Mouse (Mus musculus) granulocyte monocyte progenitor cell, adult 5-6 weeks (primary cell): ENCODE data around the gene Tcta. TPM values are rescaled to one million over a fixed set of nuclear protein-coding genes. Genes with fewer than 3 reads are reported as not detected.
"Not testable (repeated sequence)": the region's sequence is repeated elsewhere in the genome, so short reads cannot be mapped to it uniquely, and the experiment has no call there.

ENCODE experiments used
- ATAC-seq: replicated peaks from 2 replicates; pipeline ENCODE4 v1.8.0; 2016; ENCODE audit warnings: mild to moderate bottlenecking, moderate TSS enrichment, inconsistent platforms; ENCODE audit not compliant: poor library complexity, severe bottlenecking
- total RNA-seq, 2 experiments: library from RNA; stranded (forward) in 1 of 2; stranded (reverse) in 1 of 2; fragments of 200-712, 200-1000 nt in 1 of 2; fragments of >200 nt in 1 of 2; fragmentation: Nextera tagmentation in 1 of 2; gene quantifications; 2 replicates each; pipeline ENCODE4 v1.2.3; 2014 to 2017

Gene Tcta
- total RNA-seq, 2 experiments from 2014 or later, result 4.1 to 13.7 TPM

DNA sequence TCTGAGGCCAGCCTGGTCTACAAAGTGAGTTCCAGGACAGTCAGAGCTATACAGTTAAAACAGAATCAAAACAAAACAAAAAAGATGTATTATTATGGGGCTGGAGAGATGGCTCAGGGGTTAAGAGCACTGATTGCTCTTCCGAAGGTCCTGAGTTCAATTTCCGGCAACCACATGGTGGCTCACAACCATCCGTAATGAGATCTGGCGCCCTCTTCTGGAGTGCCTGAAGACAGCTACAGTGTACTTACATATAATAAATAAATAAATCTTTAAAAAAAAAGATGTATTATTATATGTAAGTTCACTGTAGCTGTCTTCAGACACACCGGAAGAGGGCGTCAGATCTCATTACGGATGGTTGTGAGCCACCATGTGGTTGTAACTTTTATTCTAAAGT, 16.1 kb upstream of the Tcta start:
- not testable (repeated sequence) for ATAC-seq

DNA sequence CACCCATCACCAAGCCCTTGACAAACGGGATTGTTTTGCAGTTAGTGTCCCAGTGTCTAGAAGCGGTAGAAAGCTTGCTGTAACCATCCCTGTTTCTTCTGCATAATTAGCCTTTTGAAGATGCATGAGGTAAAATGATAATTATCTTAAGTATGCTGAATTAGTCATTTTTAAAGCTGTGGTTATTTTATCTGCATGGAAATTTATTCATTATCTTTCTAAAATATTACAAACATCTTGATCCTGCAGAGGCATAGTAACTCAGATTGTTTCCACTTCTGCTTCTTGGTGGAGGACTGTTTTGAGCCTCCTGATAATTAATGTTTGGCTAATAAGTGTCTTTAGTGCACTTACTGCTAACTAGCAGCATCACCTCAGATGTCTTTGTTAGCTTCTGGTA, 12.5 kb upstream of the Tcta start:
- no peak for ATAC-seq

DNA sequence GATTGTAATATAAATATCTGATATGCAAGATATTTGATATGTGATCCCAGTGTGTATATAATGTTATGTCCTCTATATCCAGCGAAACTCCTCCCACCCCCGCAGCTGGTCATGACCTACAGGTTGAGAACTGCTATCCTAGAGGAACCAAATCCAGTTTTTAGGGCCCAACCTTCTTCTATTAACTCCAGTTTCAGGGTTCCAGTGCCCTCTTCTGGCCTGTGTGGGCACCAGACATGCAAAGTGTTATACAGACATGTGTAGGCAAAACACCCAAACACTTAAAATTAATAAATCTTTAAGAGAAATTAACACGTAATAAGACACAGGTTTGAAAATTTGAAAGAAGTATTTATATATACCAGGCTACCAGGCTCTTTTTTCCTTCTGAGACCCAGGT, 11.6 kb upstream of the Tcta start:
- no peak for ATAC-seq

DNA sequence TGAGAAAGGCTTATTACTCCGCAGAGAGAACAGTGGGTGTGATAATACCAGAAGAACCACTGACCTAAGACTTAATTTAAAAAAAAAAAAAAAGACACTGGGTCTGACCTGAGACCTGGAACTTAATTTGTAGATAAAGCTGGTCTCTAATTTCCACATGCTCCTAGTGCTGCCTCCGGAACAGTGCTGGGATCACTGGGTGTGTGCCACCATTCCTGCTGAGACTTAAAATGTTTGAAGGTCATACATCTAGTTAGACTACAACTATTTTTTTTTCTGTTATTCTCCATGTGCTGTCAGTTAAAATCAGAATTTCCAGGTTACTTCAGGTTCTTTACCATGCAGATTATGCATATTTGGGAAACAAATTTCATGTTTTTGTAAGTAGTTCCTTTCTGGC, 2.2 kb upstream of the Tcta start:
- no peak for ATAC-seq

DNA sequence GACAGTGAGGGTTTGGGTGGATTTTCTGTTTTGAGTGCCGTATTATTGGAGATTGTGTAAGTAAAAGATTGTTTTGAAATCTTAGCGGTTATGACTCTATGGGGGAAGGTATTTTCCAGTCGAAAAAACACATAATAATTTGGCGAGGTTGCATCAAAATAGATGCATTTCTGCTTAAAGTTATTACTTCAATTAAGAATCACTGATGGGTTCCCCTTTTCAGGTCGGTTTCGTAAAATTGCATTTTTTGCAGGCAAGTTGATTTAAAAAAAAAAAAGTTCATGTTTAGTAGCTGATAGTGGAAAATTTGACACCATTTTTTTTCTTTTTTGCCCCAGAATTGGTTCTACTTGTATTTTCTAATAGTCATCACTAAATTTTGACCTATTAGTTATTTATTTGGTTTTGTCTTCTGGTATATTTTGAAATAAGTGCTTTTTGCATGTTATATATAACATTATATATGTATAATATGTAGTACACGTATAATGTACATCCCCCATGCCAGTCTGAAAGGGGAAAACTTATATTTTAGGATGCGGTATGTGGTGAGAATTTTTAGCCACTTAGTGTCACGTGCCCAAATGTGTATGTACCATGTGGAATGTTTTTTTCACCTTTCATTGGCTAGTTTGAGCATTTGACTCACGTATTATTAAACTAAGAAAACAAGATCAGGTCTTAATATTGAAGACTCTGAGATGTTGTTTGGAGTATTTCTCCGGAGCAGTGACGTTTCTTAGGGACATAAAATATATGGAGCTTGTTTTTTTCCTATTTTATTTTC, 1.3 kb upstream of the Tcta start:
- no peak for ATAC-seq

DNA sequence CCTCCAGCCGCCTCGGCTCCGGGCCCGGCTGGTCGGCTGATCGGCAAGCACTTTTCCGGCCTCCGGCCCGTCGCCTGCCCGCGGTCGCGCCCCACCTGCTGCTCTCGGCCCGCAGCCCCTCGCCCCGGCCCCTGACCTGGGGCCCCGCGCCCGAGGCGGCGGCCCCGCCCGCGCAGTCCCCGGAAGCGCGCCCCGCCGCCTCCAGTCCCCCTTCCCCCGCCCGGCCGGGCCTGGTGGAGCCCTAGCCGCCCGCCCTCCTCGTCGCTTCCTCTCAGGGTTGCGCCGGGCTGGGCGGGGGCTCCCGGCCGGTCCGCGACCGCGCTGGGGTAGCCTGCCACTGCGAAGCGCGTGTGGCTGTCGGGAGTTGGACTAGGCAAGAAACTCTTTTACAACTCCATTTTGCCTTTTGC, 616 bp upstream of the Tcta start:
- peak; percentile 59 for ATAC-seq

DNA sequence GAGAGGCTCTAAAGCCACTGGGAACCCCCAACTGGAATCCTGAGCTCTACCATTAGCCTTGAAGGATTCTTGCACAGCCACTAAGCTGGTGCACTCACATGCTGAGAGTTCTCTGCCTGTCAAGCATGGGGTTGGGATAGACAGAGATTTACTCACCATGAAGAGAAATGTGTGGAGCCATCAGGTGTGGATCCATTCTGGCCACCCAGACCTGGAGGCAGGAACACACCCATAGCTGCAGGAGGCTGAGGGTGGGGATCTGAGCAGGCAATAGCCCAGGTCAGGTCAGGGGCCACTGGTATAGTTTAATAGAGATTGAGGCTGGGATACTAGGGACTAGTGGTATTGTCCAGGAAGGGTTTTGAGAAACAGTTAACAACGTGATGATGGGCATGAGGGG, 790 bp downstream of the Tcta start:
- no peak for ATAC-seq

DNA sequence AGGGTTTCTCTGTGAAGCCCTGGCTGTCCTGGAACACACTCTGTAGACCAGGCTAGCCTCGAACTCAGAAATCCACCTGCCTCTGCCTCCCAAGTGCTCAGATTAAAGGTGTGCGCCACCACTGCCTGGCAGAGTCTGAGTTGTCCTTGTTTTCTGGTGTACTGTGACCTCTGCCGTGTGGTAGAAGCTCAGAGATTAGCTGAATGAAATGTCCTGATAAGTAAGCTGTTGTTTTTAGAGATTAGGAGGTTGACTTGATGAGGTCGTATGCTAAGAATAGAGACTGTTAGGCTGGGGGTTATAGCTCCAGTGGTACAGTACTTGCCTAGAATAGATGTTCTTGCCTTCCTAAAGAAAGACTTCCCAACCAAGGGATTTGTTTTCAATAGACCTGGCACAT, 1.2 kb downstream of the Tcta start:
- no peak for ATAC-seq

DNA sequence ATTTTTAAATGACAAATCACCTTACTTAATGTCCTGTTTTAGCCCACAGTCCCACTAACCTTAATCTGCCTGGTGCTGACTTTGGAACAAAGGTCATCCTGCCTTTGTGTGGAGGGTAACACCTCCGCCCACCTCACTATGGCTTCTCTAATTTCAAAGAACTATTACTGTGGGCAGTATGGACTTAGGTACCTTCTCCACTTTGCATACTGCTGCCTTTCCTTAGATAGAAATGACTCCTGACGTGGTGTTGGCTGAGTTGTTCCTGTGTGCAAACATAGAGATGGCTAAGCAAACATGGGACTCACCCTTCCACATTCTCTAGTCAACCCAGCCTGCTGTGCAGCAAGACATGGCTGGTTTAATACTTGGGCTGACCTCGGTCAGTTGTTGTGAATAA, 4.1 kb downstream of the Tcta start:
- ATAC-seq, result no peak

DNA sequence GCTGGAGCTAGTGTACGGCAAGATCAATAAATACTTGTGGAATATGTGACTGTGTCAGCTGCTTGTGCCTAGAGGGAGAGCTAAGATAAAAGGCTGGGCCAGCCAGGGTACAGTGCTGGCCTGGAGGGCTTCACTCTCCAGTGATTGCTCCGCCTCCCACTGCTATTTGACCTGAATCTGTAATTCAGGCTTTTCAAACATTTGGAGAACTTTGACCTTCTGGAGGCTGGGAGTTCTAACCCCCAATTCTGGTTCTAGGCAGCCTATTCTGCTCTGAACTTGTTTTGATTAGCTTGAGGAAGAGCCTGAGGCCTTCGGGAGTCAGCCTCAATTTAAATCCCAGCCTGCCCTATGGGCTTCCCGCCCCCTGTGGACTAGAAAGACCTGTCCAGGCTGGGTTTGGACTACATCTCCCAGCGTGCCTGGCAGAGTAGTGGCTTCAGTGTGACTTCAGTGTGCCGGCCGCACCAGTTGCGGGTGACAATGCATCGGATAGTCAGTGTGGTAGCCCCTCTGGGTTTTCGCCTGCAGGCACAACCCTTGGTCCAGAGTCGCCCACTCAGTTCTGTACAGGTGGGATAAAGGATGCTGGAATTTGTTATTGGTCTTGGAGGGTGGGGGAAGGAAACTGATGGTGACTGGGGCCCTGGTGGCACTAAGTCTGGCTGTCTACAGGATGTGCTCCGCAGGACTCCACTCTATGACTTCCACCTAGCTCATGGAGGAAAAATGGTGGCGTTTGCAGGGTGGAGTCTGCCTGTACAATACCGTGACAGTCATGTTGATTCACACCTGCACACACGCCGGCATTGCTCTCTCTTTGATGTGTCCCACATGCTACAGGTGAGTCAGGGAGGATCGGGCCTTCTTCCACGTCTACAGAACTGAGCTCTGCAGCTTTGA, 9.3 kb downstream of the Tcta start, which contains the start of gene Amt:
Amt (plus strand) TSS at position 401 of the 903 bp plus-strand sequence.
- no peak for ATAC-seq

DNA sequence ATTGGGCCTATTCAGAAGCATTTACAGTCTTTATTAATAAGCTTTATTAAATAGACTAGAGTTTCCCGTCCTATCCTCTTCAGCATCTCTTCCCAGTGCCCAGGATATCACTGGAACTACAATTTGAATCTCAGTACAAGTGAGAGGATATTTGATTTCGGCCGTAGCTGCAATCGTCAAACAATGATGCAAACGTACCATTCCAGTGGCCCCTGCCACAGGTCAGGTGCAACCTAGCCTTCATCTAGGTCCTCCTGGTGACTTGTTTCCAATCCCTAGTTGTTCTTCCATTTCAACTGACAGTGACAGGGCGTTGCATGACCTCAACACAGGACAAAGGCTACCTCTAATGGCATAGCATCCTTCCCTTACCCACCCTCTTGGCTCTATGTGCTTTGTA, 15.2 kb downstream of the Tcta start:
- ATAC-seq, result no peak

DNA sequence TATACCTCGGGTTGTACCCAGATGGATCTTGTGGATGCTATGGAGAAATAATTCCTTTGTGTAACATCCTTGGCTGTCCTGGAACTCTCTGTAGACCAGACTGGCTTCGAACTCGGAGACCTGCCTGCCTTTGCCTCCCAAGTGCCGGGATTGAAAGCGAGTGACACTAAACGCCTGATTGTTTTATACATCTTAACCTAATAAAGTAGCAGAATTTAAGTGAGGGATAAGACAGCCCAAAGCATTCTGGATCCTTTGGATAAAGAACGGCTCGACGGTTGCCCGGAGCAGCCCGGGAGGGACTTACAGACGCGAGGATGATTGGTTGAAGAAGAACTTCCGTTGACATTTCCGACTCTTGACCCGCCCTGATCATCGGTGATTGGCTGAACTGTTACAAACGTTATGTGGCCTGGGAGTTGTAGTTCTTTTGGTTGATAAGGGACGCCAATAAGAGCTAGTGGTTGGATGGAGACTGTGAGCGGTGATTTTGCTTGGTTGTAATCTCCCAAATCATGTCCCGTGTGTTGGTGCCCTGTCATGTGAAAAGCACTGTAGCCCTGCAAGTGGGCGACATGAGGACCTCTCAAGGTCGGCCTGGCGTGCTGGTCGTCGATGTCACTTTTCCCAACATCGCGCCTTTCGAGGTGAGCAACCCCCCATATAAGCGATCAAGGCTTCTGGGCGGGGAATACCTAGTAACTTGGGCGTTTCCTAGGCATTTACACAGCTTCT, 15.8 kb downstream of the Tcta start, which contains the start of gene Nicn1:
Nicn1 (plus strand) TSS at position 414 of the 735 bp plus-strand sequence.
- ATAC-seq, result peak; percentile 99

DNA sequence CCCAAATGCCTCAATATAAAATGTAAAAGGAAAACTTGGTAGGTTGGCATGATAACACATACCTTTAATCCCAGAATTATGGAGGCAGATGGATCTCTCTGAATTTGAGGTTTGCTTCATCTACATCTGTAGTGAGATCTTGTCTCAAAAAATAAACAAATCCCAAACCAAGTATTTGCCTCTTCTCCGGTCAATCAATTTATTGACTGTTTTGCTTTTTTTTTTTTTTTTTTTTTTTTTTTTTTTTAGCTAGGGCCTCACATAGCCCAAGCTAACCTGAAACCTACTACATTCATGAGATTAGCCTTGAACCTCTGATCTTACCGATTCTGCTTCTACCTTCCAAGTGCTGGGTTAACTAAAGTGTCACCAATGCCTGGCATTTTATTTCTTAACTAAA, 16.6 kb downstream of the Tcta start:
- no peak for ATAC-seq

DNA sequence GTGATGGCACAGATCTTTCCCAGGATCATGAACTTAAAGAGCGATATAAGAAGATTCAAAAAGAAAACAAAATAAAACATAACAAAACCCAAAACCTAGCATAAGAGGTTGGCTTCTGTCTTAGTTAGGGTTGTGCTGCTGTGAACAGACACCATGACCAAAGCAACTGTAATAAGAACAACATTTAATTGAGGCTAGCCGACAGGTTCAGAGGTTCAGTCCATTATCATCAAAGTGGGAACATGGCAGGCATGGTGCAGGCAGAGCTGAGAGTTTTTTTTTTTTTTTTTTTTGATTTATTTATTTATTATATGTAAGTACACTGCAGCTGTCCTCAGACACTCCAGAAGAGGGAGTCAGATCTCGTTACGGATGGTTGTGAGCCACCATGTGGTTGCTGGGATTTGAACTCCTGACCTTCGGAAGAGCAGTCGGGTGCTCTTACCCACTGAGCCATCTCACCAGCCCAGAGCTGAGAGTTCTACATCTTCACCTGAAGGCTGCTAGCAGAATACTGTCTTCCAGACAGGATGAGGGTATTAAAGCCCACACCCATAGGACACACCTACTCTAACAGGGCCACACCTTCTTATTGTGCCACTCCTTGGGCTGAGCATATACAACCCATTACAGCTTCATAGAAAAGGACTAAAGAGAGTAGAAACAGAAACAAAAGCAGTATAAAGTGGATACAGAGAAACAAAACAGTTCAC, 18.3 kb downstream of the Tcta start:
- not testable (repeated sequence) for ATAC-seq

DNA sequence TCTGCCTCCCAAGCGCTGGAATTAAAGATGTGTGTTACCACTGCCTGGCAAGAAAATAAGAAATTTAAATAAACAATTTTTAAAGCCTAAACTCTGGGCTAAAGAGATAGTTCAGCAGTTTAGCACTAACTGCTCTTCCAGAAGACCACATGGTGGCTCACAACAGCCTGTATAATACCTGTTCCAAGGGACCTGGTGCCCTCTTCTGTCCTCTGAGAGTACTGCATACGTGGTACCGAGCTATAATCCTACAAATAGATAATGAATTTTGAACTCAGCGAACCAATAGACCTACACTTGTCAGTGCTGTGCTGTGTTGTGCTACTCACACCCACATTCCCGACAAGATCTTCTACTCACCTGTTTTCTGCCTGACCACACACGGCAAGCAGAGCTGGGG, 21.6 kb downstream of the Tcta start:
- peak; percentile 97 for ATAC-seq

DNA sequence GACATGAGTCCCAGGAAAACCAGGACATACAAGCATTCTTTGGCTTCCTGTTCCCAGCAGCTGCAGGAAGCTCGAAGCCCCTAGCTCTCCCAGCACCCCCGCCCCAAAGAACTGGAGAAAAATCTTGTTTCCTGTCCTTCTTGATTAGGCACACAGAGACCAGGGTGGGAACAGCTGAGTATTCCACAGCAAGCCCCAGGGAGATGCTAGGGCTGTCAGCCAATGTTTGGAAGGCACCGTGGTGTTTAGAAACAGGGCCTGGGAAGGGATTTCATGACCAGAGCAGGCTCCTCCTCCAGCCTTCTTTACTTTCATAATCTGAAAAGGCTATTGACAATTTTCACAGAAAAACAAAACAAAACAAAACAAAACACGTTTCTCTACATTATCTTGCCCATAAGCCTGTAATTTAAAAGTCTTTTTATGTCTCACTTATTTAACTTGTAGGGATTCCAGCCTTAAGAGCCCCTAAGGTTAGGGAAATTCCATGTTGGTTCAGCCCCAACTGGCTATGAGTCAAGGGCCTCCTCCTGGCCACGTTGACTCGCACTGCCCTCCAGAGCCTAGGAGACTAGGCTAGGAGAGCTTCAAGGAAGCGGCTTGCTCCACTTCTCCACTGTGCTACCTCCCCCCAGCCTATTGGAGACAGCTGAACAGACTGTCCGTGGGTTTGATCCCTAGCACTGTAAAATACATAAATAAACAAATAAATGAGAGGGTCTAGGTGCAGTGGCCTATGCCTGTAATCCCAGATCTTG, 25.7 kb downstream of the Tcta start:
- no peak for ATAC-seq

DNA sequence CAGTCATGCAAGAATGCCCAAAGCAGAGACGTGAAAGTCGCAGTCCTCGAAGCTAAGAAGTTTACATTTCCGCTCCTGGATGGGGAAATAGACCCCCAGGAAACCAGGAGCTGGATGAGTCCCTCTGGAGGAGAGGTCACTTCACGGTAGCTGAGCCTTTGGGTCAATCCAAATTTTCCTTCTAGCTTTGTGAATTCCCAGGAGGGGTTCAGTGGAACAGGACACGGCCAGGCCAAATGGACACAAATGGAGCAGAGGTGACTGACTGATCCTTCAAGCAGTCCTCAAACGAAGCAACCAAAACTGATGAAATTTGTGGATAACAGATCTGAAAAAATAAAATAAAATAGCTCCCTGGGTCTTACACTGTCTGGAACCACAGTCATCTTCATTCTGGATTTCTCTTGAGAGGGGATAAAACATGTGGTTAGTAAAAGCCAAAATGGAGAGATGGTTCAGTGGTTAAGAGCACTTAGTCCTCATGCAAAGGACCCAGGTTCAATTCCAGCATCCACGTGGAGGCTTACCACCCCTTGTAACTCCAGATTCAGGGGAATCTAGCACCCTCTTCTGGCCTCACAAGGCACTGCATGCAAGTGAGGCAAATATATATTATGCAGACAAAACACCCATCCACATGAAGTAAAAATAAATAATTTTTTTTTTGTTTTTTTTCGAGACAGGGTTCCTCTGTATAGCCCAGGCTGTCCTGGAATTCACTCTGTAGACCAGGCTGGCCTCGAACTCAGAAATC, 27.1 kb downstream of the Tcta start:
- peak; percentile 50 for ATAC-seq

DNA sequence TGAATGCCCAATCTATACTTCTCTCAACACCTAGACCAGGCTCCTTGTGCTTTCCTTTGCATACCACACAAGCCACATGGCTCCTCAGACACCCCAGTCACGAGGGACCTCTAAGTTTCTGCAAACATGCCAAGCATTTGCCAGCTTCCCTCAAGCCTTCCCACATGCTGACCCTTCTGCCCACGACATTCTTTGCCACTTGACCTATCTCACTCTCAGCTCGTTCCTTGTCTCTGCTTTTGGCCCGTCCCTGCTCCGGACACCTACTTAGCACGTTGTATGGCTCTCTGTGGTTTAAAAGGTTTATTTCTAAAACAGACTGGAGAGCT, 30.7 kb downstream of the Tcta start:
- ATAC-seq, result no peak
